Mouse (Mus musculus) testis, adult 2 months (tissue): Measurements from ENCODE around the gene Thg1l.

ENCODE experiments used
- CTCF ChIP-seq: fragments of 200-500 bp; IDR thresholded peaks from 2 replicates; pipeline ENCODE4 v1.5.1; 2012; ENCODE audit warnings: low read depth, mild to moderate bottlenecking, inconsistent platforms, low read length, moderate library complexity; ENCODE audit not compliant: control insufficient read depth, insufficient read depth, insufficient replicate concordance
- POLR2A ChIP-seq: fragments of 200-500 bp; IDR thresholded peaks from 2 replicates; pipeline ENCODE4 v1.6.1; 2012; ENCODE audit warnings: low read depth, mild to moderate bottlenecking, inconsistent platforms, low read length, moderate library complexity; ENCODE audit not compliant: control insufficient read depth

GRCm38 (mm10) chr11:45976061-45976460 is 20.8 kb upstream of the Thg1l start:
- TF ChIP-seq CTCF (no peak), POLR2A (no peak)
